Mouse (Mus musculus) lung, embryonic 15.5 days (tissue): Measurements from ENCODE around the gene Cd3eap. TPM values are rescaled to one million over a fixed set of nuclear protein-coding genes. Genes with fewer than 3 reads are reported as not detected.

Experiments used
- ATAC-seq: fragments of 200-750 bp; cut with Nextera tagmentation; 2 replicates; pipeline ENCODE4 v1.8.0; 2017; ENCODE audit warnings: moderate number of reproducible peaks, borderline replicate concordance; ENCODE audit not compliant: low FRiP score, low TSS enrichment; ENCODE audit errors: extremely low read depth
- H3K27ac ChIP-seq: fragments of 300-500 bp; sonication (generic); 2 replicates; pipeline ENCODE4 v1.5.1; 2015; ENCODE audit warnings: moderate library complexity, mild to moderate bottlenecking, inconsistent platforms
- H3K27me3 ChIP-seq: fragments of 300-500 bp; sonication (generic); 2 replicates; pipeline ENCODE4 v1.6.1; 2015; ENCODE audit warnings: inconsistent platforms
- H3K36me3 ChIP-seq: fragments of 300-500 bp; sonication (generic); 2 replicates; pipeline ENCODE4 v1.6.1; 2015; ENCODE audit warnings: inconsistent platforms
- H3K4me1 ChIP-seq: fragments of 300-500 bp; sonication (generic); 2 replicates; pipeline ENCODE4 v1.6.1; 2015; ENCODE audit warnings: inconsistent platforms
- H3K4me2 ChIP-seq: fragments of 300-500 bp; sonication (generic); 2 replicates; pipeline ENCODE4 v1.6.1; 2015; ENCODE audit warnings: inconsistent platforms, mild to moderate bottlenecking, moderate library complexity
- H3K4me3 ChIP-seq: fragments of 300-500 bp; sonication (generic); 2 replicates; pipeline ENCODE4 v1.5.1; 2015; ENCODE audit warnings: mild to moderate bottlenecking, inconsistent platforms
- H3K9ac ChIP-seq: fragments of 300-500 bp; sonication (generic); 2 replicates; pipeline ENCODE4 v1.6.1; 2015; ENCODE audit warnings: inconsistent platforms
- H3K9me3 ChIP-seq: fragments of 300-500 bp; sonication (generic); 2 replicates; pipeline ENCODE4 v1.6.1; 2016; ENCODE audit warnings: inconsistent platforms
- WGBS: fragments of 180-500 bp; shearing (Covaris S2); methylation state at CpG from one replicate; pipeline ENCODE4 v1.1.7; 2015; 5-methylcytosine and 5-hydroxymethylcytosine counted together
- polyA plus RNA-seq: library from polyadenylated mRNA; unstranded; fragments of >200 nt; fragmentation: Nextera tagmentation; extraction: Ambion mirVana; gene quantifications from 2 replicates; pipeline ENCODE4 v1.2.1, GENCODE M21; 2015

Cd3eap gene
- polyA plus RNA-seq, result 20.1 and 21.7 TPM in 2 replicates

GRCm38 (mm10) chr7:19359299-19359891, at the start of gene Cd3eap, which contains the start of gene Ppp1r13l:
Gene Cd3eap (minus strand): TSS chr7:19359483.
Gene Ppp1r13l (plus strand): TSS chr7:19359749.
- peak within 1 kb of the TSS; percentile 42 for H3K9ac ChIP-seq
- H3K27me3 ChIP-seq, result no peaks in the 10 kb centered on the region
- peaks cover 32% of the 10 kb centered on the region for H3K4me1 ChIP-seq
- peak within 1 kb of the TSS; percentile 97 for H3K4me2 ChIP-seq
- H3K9me3 ChIP-seq, result no peaks in the 10 kb centered on the region
- H3K27ac ChIP-seq, result peak within 1 kb of the TSS; percentile 74
- peaks cover 23% of the 10 kb centered on the region for H3K36me3 ChIP-seq
- H3K4me3 ChIP-seq, result peak within 1 kb of the TSS; percentile 65
- ATAC-seq, result peak; percentile 66
- under 1% methylated on average over 31 of the region's 31 CpGs for WGBS

GRCm38 (mm10) chr7:19405417-19405816, 46.1 kb upstream of the Cd3eap start:
- Histone ChIP-seq H3K4me2 (peak overlapping the region; percentile 36), H3K27me3 (peaks cover 39% of the 10 kb centered on the region), H3K27ac (no peak overlapping the region), H3K9me3 (no peaks in the 10 kb centered on the region), H3K36me3 (no peaks in the 10 kb centered on the region), H3K4me1 (peaks cover 8% of the 10 kb centered on the region; the same call in 1 of the 2 replicates), H3K9ac (no peak overlapping the region), H3K4me3 (no peak overlapping the region)
- ATAC-seq, result peak; percentile 37; the same call in 1 of the 2 replicates
- 3% methylated on average over 19 of the region's 19 CpGs for WGBS

GRCm38 (mm10) chr7:19404476-19404875, 45.2 kb upstream of the Cd3eap start, which contains the start of gene Ckm:
Gene Ckm (plus strand): TSS chr7:19404776.
- Histone ChIP-seq H3K4me2 (peak within 1 kb of the TSS; percentile 98), H3K9me3 (no peaks in the 10 kb centered on the region), H3K36me3 (no peaks in the 10 kb centered on the region), H3K27me3 (peaks cover 48% of the 10 kb centered on the region), H3K4me1 (peaks cover 8% of the 10 kb centered on the region; the same call in 1 of the 2 replicates), H3K4me3 (peak within 1 kb of the TSS; percentile 67), H3K9ac (peak within 1 kb of the TSS; percentile 49), H3K27ac (no peak within 1 kb of the TSS)
- 41% methylated on average over 7 of the region's 7 CpGs for WGBS
- ATAC-seq, result no peak

- WGBS, result under 1% methylated on average over 61 of the region's 62 CpGs
- no peak within 1 kb of the TSS for H3K27ac ChIP-seq
- peaks cover 8% of the 10 kb centered on the region; the same call in 1 of the 2 replicates for H3K4me1 ChIP-seq
- H3K27me3 ChIP-seq, result peaks cover 48% of the 10 kb centered on the region
- H3K4me3 ChIP-seq, result peak within 1 kb of the TSS; percentile 67
- ATAC-seq, result peak; percentile 72
- H3K9me3 ChIP-seq, result no peaks in the 10 kb centered on the region
- no peaks in the 10 kb centered on the region for H3K36me3 ChIP-seq
- peak within 1 kb of the TSS; percentile 49 for H3K9ac ChIP-seq
- H3K4me2 ChIP-seq, result peak within 1 kb of the TSS; percentile 98
Measured at GRCm38 (mm10) chr7:19403731-19404296, 44.5 kb upstream of the Cd3eap start, which contains the start of gene Klc3. Gene Klc3 (minus strand): TSS chr7:19404104.

GRCm38 (mm10) chr7:19402535-19403112, 43.3 kb upstream of the Cd3eap start:
- no peaks in the 10 kb centered on the region for H3K36me3 ChIP-seq
- no peak overlapping the region for H3K9ac ChIP-seq
- H3K27me3 ChIP-seq, result peaks cover 48% of the 10 kb centered on the region
- peaks cover 8% of the 10 kb centered on the region; the same call in 1 of the 2 replicates for H3K4me1 ChIP-seq
- no peak overlapping the region for H3K4me2 ChIP-seq
- ATAC-seq, result no peak
- no peak overlapping the region for H3K27ac ChIP-seq
- H3K9me3 ChIP-seq, result no peaks in the 10 kb centered on the region
- H3K4me3 ChIP-seq, result no peak overlapping the region
- WGBS, result 78% methylated on average over 9 of the region's 9 CpGs

- WGBS, result 77% methylated on average over 4 of the region's 4 CpGs
- Histone ChIP-seq H3K9me3 (no peaks in the 10 kb centered on the region), H3K27me3 (peaks cover 48% of the 10 kb centered on the region), H3K4me1 (peaks cover 8% of the 10 kb centered on the region; the same call in 1 of the 2 replicates), H3K4me2 (no peak overlapping the region), H3K9ac (no peak overlapping the region), H3K27ac (no peak overlapping the region), H3K4me3 (no peak overlapping the region), H3K36me3 (no peaks in the 10 kb centered on the region)
- ATAC-seq, result no peak
Measured at GRCm38 (mm10) chr7:19400946-19401345, 41.7 kb upstream of the Cd3eap start.

- Histone ChIP-seq H3K27ac (peak overlapping the region; percentile 69), H3K4me1 (peaks cover 6% of the 10 kb centered on the region; the same call in 1 of the 2 replicates)
- WGBS, result 2% methylated on average over 27 of the region's 27 CpGs
Measured at GRCm38 (mm10) chr7:19399496-19400280, 40.4 kb upstream of the Cd3eap start.

GRCm38 (mm10) chr7:19394484-19394883, 35.2 kb upstream of the Cd3eap start:
- WGBS, result 78% methylated on average over 8 of the region's 8 CpGs
- H3K4me1 ChIP-seq, result no peaks in the 10 kb centered on the region
- peak overlapping the region; percentile 27 for H3K27ac ChIP-seq
- no peak overlapping the region for H3K4me3 ChIP-seq
- no peaks in the 10 kb centered on the region for H3K27me3 ChIP-seq
- 0 out of 2 replicates have a peak, but pooled peaks have one; percentile 6 for ATAC-seq
- no peaks in the 10 kb centered on the region for H3K9me3 ChIP-seq
- peaks cover 62% of the 10 kb centered on the region for H3K36me3 ChIP-seq
- H3K9ac ChIP-seq, result no peak overlapping the region
- no peak overlapping the region for H3K4me2 ChIP-seq

More at GRCm38 (mm10) chr7:19399496-19400280, 40.4 kb upstream of the Cd3eap start:
- Histone ChIP-seq H3K9me3 (no peaks in the 10 kb centered on the region), H3K4me2 (peak overlapping the region; percentile 68), H3K9ac (peak overlapping the region; percentile 31), H3K36me3 (peaks cover 11% of the 10 kb centered on the region; the same call in 1 of the 2 replicates), H3K27me3 (peaks cover 41% of the 10 kb centered on the region), H3K4me3 (peak overlapping the region; percentile 34)
- peak; percentile 57; the same call in 1 of the 2 replicates for ATAC-seq

GRCm38 (mm10) chr7:19388699-19389413, 29.6 kb upstream of the Cd3eap start:
- Histone ChIP-seq H3K4me3 (no peak overlapping the region), H3K36me3 (peaks cover 89% of the 10 kb centered on the region), H3K4me2 (no peak overlapping the region), H3K27me3 (no peaks in the 10 kb centered on the region), H3K9me3 (no peaks in the 10 kb centered on the region), H3K9ac (no peak overlapping the region), H3K27ac (no peak overlapping the region), H3K4me1 (no peaks in the 10 kb centered on the region)
- 73% methylated on average over 10 of the region's 10 CpGs for WGBS
- no peak for ATAC-seq

GRCm38 (mm10) chr7:19383708-19384107, 24.4 kb upstream of the Cd3eap start:
- H3K9me3 ChIP-seq, result no peaks in the 10 kb centered on the region
- no peak for ATAC-seq
- H3K36me3 ChIP-seq, result peaks cover 39% of the 10 kb centered on the region
- no peak overlapping the region for H3K9ac ChIP-seq
- H3K4me2 ChIP-seq, result peak overlapping the region; percentile 78; the same call in 1 of the 2 replicates
- WGBS, result 82% methylated on average over 9 of the region's 9 CpGs
- no peaks in the 10 kb centered on the region for H3K27me3 ChIP-seq
- no peak overlapping the region for H3K4me3 ChIP-seq
- H3K4me1 ChIP-seq, result peaks cover 13% of the 10 kb centered on the region
- H3K27ac ChIP-seq, result no peak overlapping the region

- Histone ChIP-seq H3K4me2 (peak overlapping the region; percentile 78), H3K27ac (no peak overlapping the region), H3K4me3 (peak overlapping the region; percentile 90), H3K36me3 (peaks cover 27% of the 10 kb centered on the region), H3K9me3 (no peaks in the 10 kb centered on the region), H3K9ac (peak overlapping the region; percentile 81), H3K4me1 (peaks cover 13% of the 10 kb centered on the region), H3K27me3 (no peaks in the 10 kb centered on the region)
- WGBS, result under 1% methylated on average over 33 of the region's 37 CpGs
- peak; percentile 56; the same call in 1 of the 2 replicates for ATAC-seq
Measured at GRCm38 (mm10) chr7:19382166-19382541, 22.9 kb upstream of the Cd3eap start.
